Comparison of ENCODE assay signal across 22 mouse cellular contexts in genomic region chr8:103457176-103457575, GRCm38 (mm10).
DNase-seq lines count a peak whose midpoint lies in the region; ATAC-seq and TF ChIP-seq lines count a peak whose summit lies in the region.
"Had no signal": no experiment of that assay in that cellular context is flagged by ENCODE, and none has a peak within 500 bp of the region (broad histone marks: within the 10 kb centered on the region; RNA-seq: fewer than 3 reads in every experiment).

No protein-coding gene starts in this region.

- no peaks in the 10 kb centered on the region for H3K9me3 ChIP-seq in kidney, postnatal 0 days (replicated peaks; ENCODE audit: low read length)
- H3K9me3 ChIP-seq: heart, embryonic 10.5 days; hindbrain, embryonic 12.5 days; hindbrain, embryonic 15.5 days had no signal

- DNase-seq in kidney, postnatal 0 days (ENCODE audit: low spot score), result peak; percentile 32
- no peak for DNase-seq in kidney, adult 9 months
- DNase-seq in left cerebral cortex, postnatal 4 days, result peak; percentile 3
- DNase-seq in left cerebral cortex, postnatal 25 days (ENCODE audit: low spot score in 2 of 2), result no peak
- DNase-seq in layer of hippocampus, adult 2 months (ENCODE audit: low spot score in 2 of 2), result peak; percentile 39 to 46
- peak; percentile 64 for DNase-seq in layer of hippocampus, adult 9-11 months
- DNase-seq in kidney, postnatal 10 days, result no peak
- DNase-seq: adrenal gland, adult 2 months; adrenal gland, postnatal 14 days; cerebellum, adult 11-12 months; cerebellum, adult 8-10 months; cerebellum, postnatal 14 days; gastrocnemius, postnatal 25 days; heart, adult 2 months had no signal

- no peak for ATAC-seq in kidney, postnatal 0 days (replicated peaks; ENCODE audit: low FRiP score, low read depth)
- ATAC-seq: CD4-positive, CD25-positive, alpha-beta regulatory T cell, adult 4 months; forebrain, embryonic 13.5 days; forebrain, embryonic 16.5 days had no signal

- H3K27ac ChIP-seq in kidney, postnatal 0 days, result no peak overlapping the region
- H3K27ac ChIP-seq in layer of hippocampus, adult 2 months, result peak overlapping the region; percentile 52; the same call in 1 of the 2 replicates
- H3K27ac ChIP-seq: forebrain, embryonic 10.5 days; forebrain, embryonic 13.5 days; heart, adult 2 months; heart, embryonic 10.5 days; heart, embryonic 13.5 days; hindbrain, embryonic 12.5 days; hindbrain, embryonic 15.5 days had no signal

- H3K4me2 ChIP-seq in kidney, postnatal 0 days (ENCODE audit: low read length), result no peak overlapping the region
- H3K4me2 ChIP-seq: forebrain, embryonic 13.5 days; heart, embryonic 13.5 days; hindbrain, embryonic 12.5 days; hindbrain, embryonic 15.5 days had no signal

- intact Hi-C loops in left cerebral cortex, postnatal 4 days (cut with DNase I), result no loop called here
- intact Hi-C loops in left cerebral cortex, postnatal 25 days (cut with DNase I), result no loop called here

- H3K9ac ChIP-seq in kidney, postnatal 0 days (ENCODE audit: low read depth, low read length), result no peak overlapping the region
- H3K9ac ChIP-seq: forebrain, embryonic 13.5 days; heart, embryonic 13.5 days; hindbrain, embryonic 12.5 days; hindbrain, embryonic 15.5 days had no signal

- WGBS in kidney, postnatal 0 days, result 33% methylated on average over 6 of the region's 6 CpGs

- H3K4me3 ChIP-seq in kidney, postnatal 0 days (replicated peaks; ENCODE audit: low read depth, low read length), result no peak overlapping the region
- no peak overlapping the region for H3K4me3 ChIP-seq in layer of hippocampus, adult 2 months
- H3K4me3 ChIP-seq: forebrain, embryonic 10.5 days; forebrain, embryonic 13.5 days; heart, adult 2 months; heart, embryonic 10.5 days; heart, embryonic 13.5 days; hindbrain, embryonic 12.5 days; hindbrain, embryonic 15.5 days had no signal

- H3K27me3 ChIP-seq in kidney, postnatal 0 days (ENCODE audit: insufficient read depth, low read length), result no peaks in the 10 kb centered on the region
- H3K27me3 ChIP-seq: heart, embryonic 13.5 days; hindbrain, embryonic 12.5 days; hindbrain, embryonic 15.5 days had no signal

- no peak for TF ChIP-seq CTCF in kidney, postnatal 0 days (IDR thresholded peaks at IDR 0.05; ENCODE audit: low read depth)
- no peak for TF ChIP-seq CTCF in layer of hippocampus, adult 2 months (conservative IDR thresholded peaks at IDR 0.05)

- H3K36me3 ChIP-seq in kidney, postnatal 0 days (ENCODE audit: insufficient read depth, low read length), result no peaks in the 10 kb centered on the region
- H3K36me3 ChIP-seq: forebrain, embryonic 10.5 days; heart, embryonic 10.5 days; heart, embryonic 13.5 days; hindbrain, embryonic 12.5 days; hindbrain, embryonic 15.5 days had no signal

- no peaks in the 10 kb centered on the region for H3K4me1 ChIP-seq in kidney, postnatal 0 days (replicated peaks; ENCODE audit: insufficient read depth, low read length)
- H3K4me1 ChIP-seq: forebrain, embryonic 13.5 days; heart, embryonic 10.5 days; heart, embryonic 13.5 days; hindbrain, embryonic 12.5 days; hindbrain, embryonic 15.5 days had no signal

Comparison
In these comparisons a context has a peak if more than half of its experiments do, and no peak if none do; other contexts are left out.
1. DNase-seq: peak in kidney, postnatal 0 days (single experiment), left cerebral cortex, postnatal 4 days (single experiment), layer of hippocampus, adult 2 months (2 of 2) and layer of hippocampus, adult 9-11 months (single experiment); none in kidney, adult 9 months (single experiment), left cerebral cortex, postnatal 25 days (0 of 2) and kidney, postnatal 10 days (single experiment).